Mouse (Mus musculus): Measurements from ENCODE around the gene Ino80b.

DNA sequence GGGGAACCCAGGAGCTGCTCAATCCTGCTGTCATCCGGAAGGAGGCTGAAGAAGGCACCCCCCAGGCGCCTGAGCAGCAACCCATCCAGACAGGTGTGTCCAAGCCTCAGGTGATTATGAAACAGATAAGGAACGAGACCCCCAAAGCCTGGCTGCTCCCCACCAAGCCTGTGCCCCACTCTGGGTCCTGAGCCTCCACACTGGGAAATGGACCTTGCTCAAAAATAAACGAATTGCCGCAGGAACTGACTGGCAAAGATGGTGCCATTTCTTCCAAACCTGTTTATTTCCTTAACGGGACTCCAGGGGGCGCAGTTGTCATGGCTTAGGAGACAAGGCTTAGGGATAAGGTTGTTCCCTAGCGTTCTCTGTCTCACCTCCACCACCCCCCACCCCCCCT, 37.5 kb upstream of the Ino80b start:
- TF ChIP-seq CTCF (IDR thresholded peaks at IDR 0.05; ENCODE audit: control insufficient read depth, insufficient read depth, insufficient replicate concordance, low read depth, low read length) (peak; percentile 45; the same call in 1 of the 2 replicates), POLR2A (IDR thresholded peaks at IDR 0.05; ENCODE audit: control insufficient read depth, low read depth, low read length) (no peak)

Measured in testis, adult 2 months (tissue).